Mouse (Mus musculus): ENCODE results near the gene Polr2c.

DNA sequence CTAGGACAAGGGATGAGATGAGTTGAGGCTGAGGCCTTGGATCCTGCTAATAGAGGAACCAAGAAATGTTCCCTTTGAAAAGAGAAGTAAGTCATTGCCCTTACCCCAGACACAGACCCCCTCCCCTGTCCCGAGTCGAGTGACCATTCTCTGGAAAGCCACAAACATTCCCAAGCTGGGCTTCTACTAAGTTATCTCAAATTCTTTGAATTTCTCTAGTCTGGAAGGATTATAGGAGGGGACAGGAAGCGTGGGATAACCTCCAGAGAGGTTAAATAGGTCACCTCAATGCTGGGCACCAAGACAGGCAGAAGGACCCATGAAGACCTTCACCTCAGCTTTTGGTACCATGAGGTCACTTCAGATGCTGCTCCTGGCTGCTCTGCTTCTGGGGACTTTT is 47.1 kb upstream of the Polr2c start, which contains the start of gene Ccl17:
- no peak for TF ChIP-seq EP300 (IDR thresholded peaks at IDR 0.05; ENCODE audit: low read depth)
- TF ChIP-seq CTCF (IDR thresholded peaks at IDR 0.05; ENCODE audit: low read depth): no peak

Data from liver, postnatal 0 days (tissue).